In genomic region chr2:137756220-137756619, GRCm38 (mm10) we compare ENCODE assay signal across 15 mouse cellular contexts.
DNase-seq lines count a peak whose midpoint lies in the region; ATAC-seq and TF ChIP-seq lines count a peak whose summit lies in the region.
"Had no signal": no experiment of that assay in that cellular context is flagged by ENCODE, and none has a peak within 500 bp of the region (broad histone marks: within the 10 kb centered on the region; RNA-seq: fewer than 3 reads in every experiment).

No protein-coding gene starts in this region.

- peak overlapping the region; percentile 70 for H3K27ac ChIP-seq in hindbrain, embryonic 10.5 days
- no peak overlapping the region for H3K27ac ChIP-seq in hindbrain, postnatal 0 days
- peak overlapping the region; percentile 33; the same call in 1 of the 2 replicates for H3K27ac ChIP-seq in midbrain, embryonic 10.5 days (replicated peaks)
- no peak overlapping the region for H3K27ac ChIP-seq in midbrain, embryonic 16.5 days (ENCODE audit: low read length)
- H3K27ac ChIP-seq in embryonic facial prominence, embryonic 12.5 days: 0 out of 2 replicates have a peak overlapping the region, but pooled peaks have one; percentile 0
- no peak overlapping the region; the same call in 1 of the 2 replicates for H3K27ac ChIP-seq in stomach, embryonic 16.5 days (ENCODE audit: low read length)
- no peak overlapping the region for H3K27ac ChIP-seq in intestine, embryonic 15.5 days

- no peaks in the 10 kb centered on the region for H3K36me3 ChIP-seq in hindbrain, embryonic 10.5 days
- H3K36me3 ChIP-seq in hindbrain, postnatal 0 days (ENCODE audit: insufficient read depth, low read length): no peaks in the 10 kb centered on the region
- H3K36me3 ChIP-seq in midbrain, embryonic 10.5 days: no peaks in the 10 kb centered on the region
- H3K36me3 ChIP-seq in midbrain, embryonic 16.5 days (ENCODE audit: control insufficient read depth, insufficient read depth, low read length): no peaks in the 10 kb centered on the region
- no peaks in the 10 kb centered on the region for H3K36me3 ChIP-seq in embryonic facial prominence, embryonic 12.5 days
- no peaks in the 10 kb centered on the region for H3K36me3 ChIP-seq in stomach, embryonic 16.5 days (ENCODE audit: control insufficient read depth, insufficient read depth, low read length)
- H3K36me3 ChIP-seq in intestine, embryonic 15.5 days: no peaks in the 10 kb centered on the region

- H3K4me3 ChIP-seq in hindbrain, embryonic 10.5 days: no peak overlapping the region
- H3K4me3 ChIP-seq in hindbrain, postnatal 0 days (ENCODE audit: low read length): no peak overlapping the region
- no peak overlapping the region for H3K4me3 ChIP-seq in midbrain, embryonic 10.5 days
- no peak overlapping the region for H3K4me3 ChIP-seq in midbrain, embryonic 16.5 days (ENCODE audit: low read depth, low read length)
- H3K4me3 ChIP-seq in embryonic facial prominence, embryonic 12.5 days: no peak overlapping the region
- no peak overlapping the region for H3K4me3 ChIP-seq in stomach, embryonic 16.5 days (replicated peaks; ENCODE audit: low read length)
- H3K4me3 ChIP-seq in intestine, embryonic 15.5 days (replicated peaks): no peak overlapping the region
- H3K4me3 ChIP-seq: erythroblast, embryonic 14.5 days had no signal

- no peak for TF ChIP-seq CTCF in hindbrain, postnatal 0 days (IDR thresholded peaks at IDR 0.05; ENCODE audit: low read depth)

- peak; percentile 6 for DNase-seq in hindbrain, embryonic 10.5 days (ENCODE audit: low spot score)
- no peak for DNase-seq in hindbrain, postnatal 0 days (ENCODE audit: low spot score)
- no peak for DNase-seq in midbrain, embryonic 10.5 days (ENCODE audit: low spot score)
- DNase-seq in yolk sac, embryonic 10.5 days (ENCODE audit: low spot score): no peak
- DNase-seq: adrenal gland, adult 8-10 months; cerebellum, postnatal 10 days; layer of hippocampus, postnatal 36 days; right cerebral cortex, postnatal 25 days had no signal

- 6% methylated on average over 3 of the region's 3 CpGs for WGBS in hindbrain, embryonic 10.5 days
- WGBS in hindbrain, postnatal 0 days: 17% methylated on average over 3 of the region's 3 CpGs
- 8% methylated on average over 3 of the region's 3 CpGs for WGBS in midbrain, embryonic 10.5 days
- 10% methylated on average over 3 of the region's 3 CpGs for WGBS in midbrain, embryonic 16.5 days
- WGBS in embryonic facial prominence, embryonic 12.5 days: 0% methylated on average over 3 of the region's 3 CpGs
- WGBS in stomach, embryonic 16.5 days: 16% methylated on average over 3 of the region's 3 CpGs
- 20% methylated on average over 3 of the region's 3 CpGs for WGBS in intestine, embryonic 15.5 days

- H3K27me3 ChIP-seq in hindbrain, embryonic 10.5 days (ENCODE audit: insufficient read depth, poor library complexity, severe bottlenecking): no peaks in the 10 kb centered on the region
- no peaks in the 10 kb centered on the region for H3K27me3 ChIP-seq in hindbrain, postnatal 0 days (ENCODE audit: insufficient read depth, low read length)
- no peaks in the 10 kb centered on the region for H3K27me3 ChIP-seq in midbrain, embryonic 10.5 days (ENCODE audit: low read depth, poor library complexity, severe bottlenecking)
- no peaks in the 10 kb centered on the region for H3K27me3 ChIP-seq in midbrain, embryonic 16.5 days (ENCODE audit: control insufficient read depth, insufficient read depth, low read depth, low read length)
- H3K27me3 ChIP-seq in embryonic facial prominence, embryonic 12.5 days: no peaks in the 10 kb centered on the region
- no peaks in the 10 kb centered on the region for H3K27me3 ChIP-seq in stomach, embryonic 16.5 days (ENCODE audit: control insufficient read depth, insufficient read depth, low read length)
- H3K27me3 ChIP-seq in intestine, embryonic 15.5 days (replicated peaks): no peaks in the 10 kb centered on the region
- H3K27me3 ChIP-seq: CH12.LX had no signal

- no peak overlapping the region for H3K4me2 ChIP-seq in hindbrain, postnatal 0 days (ENCODE audit: low read depth, low read length)
- no peak overlapping the region for H3K4me2 ChIP-seq in midbrain, embryonic 16.5 days (ENCODE audit: low read length)
- H3K4me2 ChIP-seq in embryonic facial prominence, embryonic 12.5 days (replicated peaks): 0 out of 2 replicates have a peak overlapping the region, but pooled peaks have one; percentile 5
- no peak overlapping the region for H3K4me2 ChIP-seq in stomach, embryonic 16.5 days (ENCODE audit: low read depth, low read length)
- H3K4me2 ChIP-seq in intestine, embryonic 15.5 days (replicated peaks): no peak overlapping the region
- H3K4me2 ChIP-seq: heart, embryonic 11.5 days had no signal

- H3K4me1 ChIP-seq in hindbrain, embryonic 10.5 days (replicated peaks): peaks cover 20% of the 10 kb centered on the region
- peaks cover 3% of the 10 kb centered on the region; the same call in 1 of the 2 replicates for H3K4me1 ChIP-seq in hindbrain, postnatal 0 days (ENCODE audit: insufficient read depth, low read length)
- peaks cover 22% of the 10 kb centered on the region for H3K4me1 ChIP-seq in midbrain, embryonic 10.5 days
- H3K4me1 ChIP-seq in midbrain, embryonic 16.5 days (ENCODE audit: control insufficient read depth, insufficient read depth, low read length): peaks cover 5% of the 10 kb centered on the region; the same call in 1 of the 2 replicates
- peaks cover 11% of the 10 kb centered on the region for H3K4me1 ChIP-seq in embryonic facial prominence, embryonic 12.5 days
- H3K4me1 ChIP-seq in stomach, embryonic 16.5 days (ENCODE audit: control insufficient read depth, insufficient read depth, low read length): peaks cover 12% of the 10 kb centered on the region
- peaks cover 3% of the 10 kb centered on the region; the same call in 1 of the 2 replicates for H3K4me1 ChIP-seq in intestine, embryonic 15.5 days (replicated peaks)

- ATAC-seq in hindbrain, postnatal 0 days: no peak
- ATAC-seq in midbrain, embryonic 16.5 days: no peak
- 0 out of 2 replicates have a peak, but pooled peaks have one; percentile 22 for ATAC-seq in embryonic facial prominence, embryonic 12.5 days (ENCODE audit: insufficient number of reproducible peaks, insufficient read depth, low FRiP score, low TSS enrichment)
- ATAC-seq in stomach, embryonic 16.5 days (ENCODE audit: insufficient read depth, low FRiP score): no peak
- ATAC-seq in intestine, embryonic 15.5 days: no peak; the same call in 1 of the 2 replicates

- no peak overlapping the region for H3K9ac ChIP-seq in hindbrain, postnatal 0 days (replicated peaks; ENCODE audit: low read length)
- no peak overlapping the region for H3K9ac ChIP-seq in midbrain, embryonic 16.5 days (ENCODE audit: low read depth, low read length)
- no peak overlapping the region for H3K9ac ChIP-seq in embryonic facial prominence, embryonic 12.5 days
- H3K9ac ChIP-seq in stomach, embryonic 16.5 days (ENCODE audit: low read length): peak overlapping the region; percentile 32; the same call in 1 of the 2 replicates
- no peak overlapping the region for H3K9ac ChIP-seq in intestine, embryonic 15.5 days

- no peaks in the 10 kb centered on the region for H3K9me3 ChIP-seq in hindbrain, embryonic 10.5 days
- H3K9me3 ChIP-seq in hindbrain, postnatal 0 days (ENCODE audit: low read length): no peaks in the 10 kb centered on the region
- no peaks in the 10 kb centered on the region for H3K9me3 ChIP-seq in midbrain, embryonic 10.5 days (replicated peaks)
- H3K9me3 ChIP-seq in midbrain, embryonic 16.5 days (replicated peaks; ENCODE audit: control insufficient read depth, low read length, poor library complexity, severe bottlenecking): no peaks in the 10 kb centered on the region
- no peaks in the 10 kb centered on the region for H3K9me3 ChIP-seq in embryonic facial prominence, embryonic 12.5 days
- no peaks in the 10 kb centered on the region for H3K9me3 ChIP-seq in stomach, embryonic 16.5 days (replicated peaks; ENCODE audit: control insufficient read depth, low read length)
- H3K9me3 ChIP-seq in intestine, embryonic 15.5 days: no peaks in the 10 kb centered on the region

Comparison
In these comparisons a context has a peak if more than half of its experiments do, and no peak if none do; other contexts are left out.
1. H3K27ac ChIP-seq: peak in hindbrain, embryonic 10.5 days (single experiment), midbrain, embryonic 10.5 days (single experiment) and embryonic facial prominence, embryonic 12.5 days (single experiment); none in hindbrain, postnatal 0 days (single experiment), midbrain, embryonic 16.5 days (single experiment), stomach, embryonic 16.5 days (single experiment) and intestine, embryonic 15.5 days (single experiment).